Mouse (Mus musculus) ovary, postnatal 36 days (tissue): ENCODE measurements at regions not wholly inside any gene's neighbourhood (a gene's known extent, or its start where the extent isn't known, plus 50 kb on each side); places are given as distances from the start of the nearest gene placed in this dataset.

Source experiments
- DNase-seq: peaks from one replicate; pipeline ENCODE4 v3.0.0; 2022; ENCODE audit warnings: low spot score, mixed read lengths

DNA sequence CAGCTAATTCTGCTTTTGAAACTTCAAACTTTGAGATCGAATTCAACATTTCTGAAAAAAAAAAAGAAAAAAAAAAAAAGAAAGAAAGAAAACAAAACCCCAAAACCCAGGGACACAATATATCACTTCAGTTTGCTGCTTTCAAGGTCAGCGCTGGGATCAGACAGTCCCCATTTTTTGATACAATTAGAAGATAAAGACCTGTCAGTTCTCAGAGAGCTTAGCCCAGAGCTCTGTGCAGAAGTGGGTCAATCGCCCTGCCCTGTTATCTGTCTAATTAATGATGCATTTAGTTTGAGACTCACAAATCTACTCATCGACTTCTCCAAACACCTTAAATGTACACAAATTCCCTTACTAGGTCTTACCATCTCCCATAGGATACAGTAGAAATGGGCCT, 249.2 kb downstream of the Ptprc start:
- no peak for DNase-seq

DNA sequence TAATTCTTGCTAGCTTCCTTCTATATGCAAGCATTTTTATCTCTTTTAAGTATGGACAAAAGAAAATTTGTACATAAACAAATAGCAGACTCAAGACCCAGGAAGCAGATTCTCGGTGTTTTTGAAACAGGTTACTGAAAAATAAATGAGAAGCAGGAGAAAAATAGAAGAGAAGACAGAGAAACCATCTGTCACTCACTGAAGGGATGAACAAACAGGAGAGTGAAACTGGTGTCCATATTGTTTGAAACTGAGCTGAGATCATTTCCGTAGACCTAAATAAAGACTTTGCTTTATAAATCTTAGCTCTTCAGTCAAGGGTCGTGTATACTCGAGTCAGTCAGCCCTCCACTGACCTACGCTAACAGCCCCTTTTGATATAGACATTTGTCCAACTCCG, 251.4 kb downstream of the Ptprc start:
- DNase-seq = no peak

DNA sequence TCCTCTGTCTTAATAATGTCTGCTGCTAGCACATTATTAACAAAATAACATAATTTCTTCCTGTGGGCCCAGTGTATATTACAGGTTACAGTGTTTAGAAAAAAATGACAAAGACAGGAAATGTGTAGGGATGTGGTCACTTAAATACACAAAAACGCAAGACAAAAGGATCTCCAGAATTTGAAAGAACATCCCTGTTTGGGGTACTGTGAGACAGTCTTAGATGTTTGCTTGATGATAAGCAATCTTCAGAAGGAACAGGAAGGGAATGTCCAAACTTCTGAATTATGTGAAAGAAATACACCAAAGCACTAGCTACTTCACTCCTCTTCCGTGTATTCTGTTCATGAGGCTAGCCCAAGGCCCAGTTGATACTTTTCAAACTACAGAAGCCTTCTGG, 251.8 kb downstream of the Ptprc start:
- DNase-seq = no peak

DNA sequence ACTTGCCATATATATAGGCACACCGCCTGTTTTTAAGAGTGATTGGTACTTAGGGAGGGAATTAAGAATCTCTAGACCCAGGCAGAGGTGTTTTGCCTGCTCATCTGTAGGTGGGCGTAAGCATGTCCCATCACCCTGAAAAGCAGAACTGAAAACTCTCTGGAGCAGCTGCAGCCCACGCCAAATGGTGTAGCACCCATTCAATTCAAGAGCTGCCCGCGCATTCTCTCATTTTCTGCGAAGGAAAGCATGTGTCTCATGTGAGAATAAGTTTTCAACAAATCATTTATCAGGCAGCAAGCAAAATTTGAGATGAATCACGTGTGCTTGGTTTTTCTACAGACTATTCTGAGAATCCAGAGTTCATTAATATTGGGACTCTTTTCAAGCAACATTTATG, 252.7 kb downstream of the Ptprc start:
- no peak for DNase-seq

DNA sequence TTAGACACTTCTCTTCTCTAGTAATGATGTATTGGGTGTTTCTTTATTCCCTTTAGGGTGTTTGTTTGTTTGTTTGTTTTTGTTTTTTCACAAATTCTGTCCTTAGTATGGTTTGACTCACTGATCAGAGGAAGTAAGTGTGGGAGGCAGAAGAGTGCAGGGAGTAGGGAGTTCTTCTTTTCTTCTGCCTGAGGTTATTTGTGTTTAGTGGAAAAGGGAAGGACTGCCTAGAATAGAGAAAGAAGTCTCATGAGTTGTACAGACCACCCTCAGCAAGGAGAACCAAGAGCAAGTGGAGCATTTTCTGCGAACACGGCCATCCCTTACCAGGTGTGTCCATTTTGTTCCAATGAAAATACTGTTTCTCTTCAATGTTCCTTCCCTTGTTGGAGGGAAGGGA, 253.9 kb downstream of the Ptprc start:
- DNase-seq = no peak

DNA sequence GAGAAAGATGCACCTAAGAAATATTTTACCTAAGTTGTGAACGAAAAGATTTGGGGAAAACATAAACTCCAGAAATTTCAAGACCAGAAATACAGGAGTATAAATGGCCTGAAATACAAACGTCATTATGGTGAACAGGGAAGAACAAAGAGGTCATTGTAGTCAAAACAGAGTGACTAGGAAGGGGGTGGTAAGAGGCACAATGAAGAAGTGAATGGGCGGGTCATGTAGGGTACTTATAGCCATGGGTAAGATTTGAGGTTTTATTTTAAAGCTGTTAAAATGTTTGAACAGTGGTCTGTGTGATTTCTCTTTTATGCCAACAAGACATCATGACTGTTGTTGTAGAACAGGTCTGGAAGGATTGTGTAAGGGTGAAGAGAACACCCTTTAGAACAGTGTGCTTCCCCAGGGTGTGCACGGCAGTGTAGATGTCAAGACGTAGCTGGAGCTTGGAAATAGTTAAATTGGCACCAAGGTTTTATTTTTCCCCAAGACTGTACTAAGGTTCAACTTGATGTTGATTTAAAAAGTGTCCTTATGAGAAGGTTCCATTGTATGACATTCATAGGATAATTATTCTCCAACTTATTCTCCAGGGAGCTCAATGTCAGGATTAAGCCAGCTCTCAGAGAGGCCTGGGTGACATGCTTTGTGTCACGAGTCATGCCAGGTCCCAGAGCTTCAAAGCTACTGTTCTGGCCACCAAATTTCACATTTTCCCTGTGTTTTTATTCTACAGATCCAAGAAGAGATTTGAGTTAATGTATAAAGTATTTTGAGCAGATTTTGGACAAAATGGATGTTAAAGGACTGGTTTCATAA, 255.6 kb downstream of the Ptprc start:
- no peak for DNase-seq

DNA sequence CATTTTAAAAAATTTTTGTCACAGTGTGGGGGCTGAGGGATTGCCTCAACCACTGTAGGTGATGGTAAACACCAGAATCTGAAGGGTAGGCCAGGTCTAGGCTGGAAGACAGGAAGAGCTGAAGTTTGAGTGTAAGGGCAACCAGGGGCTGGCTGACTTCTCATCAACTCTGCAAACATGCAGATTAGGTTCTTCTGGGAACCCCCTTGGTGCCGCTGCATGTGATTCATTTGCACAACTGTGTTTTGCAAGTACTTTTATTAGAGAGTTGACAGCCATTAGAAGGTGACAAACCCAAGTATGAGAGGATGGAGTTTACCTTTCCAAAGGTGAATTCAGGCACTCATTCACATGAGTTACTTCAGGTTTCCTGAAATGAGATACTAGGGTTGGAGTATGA, 258.1 kb downstream of the Ptprc start:
- DNase-seq = no peak

DNA sequence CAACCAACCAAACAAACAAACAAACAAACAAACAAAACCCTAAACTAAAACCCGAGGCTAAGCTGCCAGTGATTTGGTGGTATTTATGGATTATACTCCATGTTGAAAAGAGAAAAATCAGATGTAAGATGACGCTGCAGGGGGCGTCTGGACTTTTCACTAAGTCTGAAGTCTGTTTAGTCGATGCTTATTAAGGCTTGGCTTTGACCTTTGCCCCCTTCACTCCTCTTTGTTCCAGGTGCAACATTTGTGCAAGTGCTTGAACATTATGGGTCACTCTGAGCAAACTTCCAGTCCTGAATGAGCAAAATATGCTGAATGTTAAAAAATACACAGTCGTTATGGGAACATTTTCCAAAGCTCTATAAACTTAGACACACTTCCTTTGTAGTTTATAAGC, 268.6 kb downstream of the Ptprc start:
- DNase-seq = no peak

DNA sequence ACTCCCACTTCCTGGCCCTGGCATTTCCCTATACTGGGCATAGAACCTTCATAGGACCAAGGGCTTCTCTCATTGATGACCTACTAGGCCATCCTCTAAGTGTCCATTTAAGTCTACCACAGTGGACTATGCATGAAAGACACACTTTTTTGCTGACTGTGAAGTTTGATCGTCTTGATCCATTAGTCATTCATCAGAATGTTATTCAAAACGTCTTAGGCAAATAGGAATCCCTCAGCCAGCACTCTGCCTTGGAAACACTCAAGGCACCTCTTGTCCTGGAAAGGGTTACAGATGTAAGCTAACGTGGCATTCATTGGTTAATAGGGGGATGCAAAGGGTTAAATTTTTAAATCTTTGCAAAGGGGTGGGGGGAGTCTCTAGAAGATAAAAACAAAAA, 269.0 kb downstream of the Ptprc start:
- no peak for DNase-seq

DNA sequence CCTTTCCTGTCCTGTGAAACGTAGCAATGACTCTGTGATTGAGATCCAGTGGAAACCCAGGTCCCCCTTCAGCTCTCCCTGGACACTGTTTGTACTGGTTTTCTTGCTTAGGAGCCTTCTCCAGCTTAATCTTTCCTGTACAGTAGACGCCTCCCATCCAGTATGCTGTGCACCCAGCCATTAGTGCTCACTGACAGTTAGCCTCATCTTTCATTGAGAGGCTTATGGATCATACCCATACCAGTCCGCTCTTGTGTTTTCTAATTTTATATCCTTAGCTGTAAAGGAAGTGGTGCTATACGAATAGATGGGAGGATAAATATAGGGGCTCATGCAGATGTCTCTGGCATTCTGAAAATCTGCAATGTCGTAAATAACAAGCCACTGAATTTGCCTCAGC, 269.9 kb downstream of the Ptprc start:
- DNase-seq = no peak

DNA sequence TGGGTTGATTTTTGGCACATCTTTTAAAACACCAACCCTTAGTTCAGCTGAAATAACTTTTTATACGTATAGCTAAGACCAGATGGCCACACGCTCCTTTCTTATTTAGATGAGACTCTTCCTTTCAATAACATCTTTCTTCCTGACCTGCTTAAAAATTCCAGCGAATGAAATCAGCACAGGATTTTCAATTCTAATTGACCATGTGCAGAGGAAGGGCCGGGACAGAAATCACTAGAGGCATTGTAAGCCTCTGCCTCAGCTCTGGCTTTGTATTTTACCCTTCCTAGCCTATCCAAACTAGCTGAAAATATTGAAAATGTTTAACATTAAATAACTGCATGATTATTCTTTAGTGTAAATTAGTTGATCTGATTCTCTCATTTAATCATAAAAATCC, 272.2 kb downstream of the Ptprc start:
- DNase-seq = no peak

DNA sequence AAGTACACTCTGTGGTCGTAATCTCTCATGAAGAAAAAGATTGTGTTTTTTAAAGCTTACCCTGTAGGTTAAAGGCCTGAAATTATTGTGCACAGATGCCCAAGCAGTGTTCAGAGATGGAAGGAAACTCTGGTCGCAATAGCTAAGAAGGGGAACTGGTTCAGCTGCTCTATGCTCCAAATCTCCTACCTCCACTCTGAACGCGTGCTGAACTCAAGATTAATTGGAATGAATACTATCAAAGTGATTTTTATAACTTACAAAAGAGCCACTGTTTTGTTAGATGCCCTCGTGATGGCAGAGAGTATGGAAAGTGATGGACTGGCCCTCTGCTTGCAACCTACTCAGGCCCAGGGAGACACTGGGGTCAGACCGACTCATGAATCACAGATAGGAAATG, 272.6 kb downstream of the Ptprc start:
- DNase-seq = no peak

DNA sequence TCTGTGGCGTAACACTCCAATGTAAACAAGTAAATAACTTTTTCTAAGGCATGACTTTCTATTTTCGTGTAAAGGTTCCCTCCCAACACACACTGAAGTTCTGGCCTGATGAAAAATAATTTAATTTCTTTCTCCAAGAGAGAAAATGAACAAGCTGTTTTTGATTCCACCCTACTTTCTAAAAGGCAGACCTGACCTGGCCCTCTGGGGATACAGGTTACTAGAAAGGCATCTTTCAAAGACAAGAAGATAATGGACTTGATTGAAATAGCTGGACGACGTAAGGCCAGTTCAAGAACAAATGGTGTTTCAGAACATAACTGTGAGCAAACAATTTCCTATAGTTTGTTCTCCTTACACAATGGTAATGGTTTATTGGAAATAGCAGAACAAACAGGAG, 273.5 kb downstream of the Ptprc start:
- DNase-seq = no peak

DNA sequence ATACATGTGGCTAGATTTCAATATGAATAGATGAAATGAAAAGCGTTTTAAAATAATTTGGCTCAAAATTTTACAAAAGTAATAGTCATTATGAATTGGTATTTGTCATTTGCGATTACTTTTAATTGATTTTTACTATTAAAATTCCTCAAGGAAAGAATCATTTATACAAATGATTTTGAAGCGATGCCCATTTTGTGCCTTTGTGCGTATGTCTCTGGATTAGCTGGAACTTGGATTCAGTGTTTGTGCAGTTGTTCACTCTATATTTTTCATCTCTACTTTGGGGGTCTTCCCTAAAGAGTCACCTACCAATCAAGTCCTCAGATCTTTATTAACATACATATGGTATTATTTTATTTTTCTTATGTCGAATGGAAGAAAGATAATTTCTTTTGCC, 274.3 kb downstream of the Ptprc start:
- DNase-seq = no peak

DNA sequence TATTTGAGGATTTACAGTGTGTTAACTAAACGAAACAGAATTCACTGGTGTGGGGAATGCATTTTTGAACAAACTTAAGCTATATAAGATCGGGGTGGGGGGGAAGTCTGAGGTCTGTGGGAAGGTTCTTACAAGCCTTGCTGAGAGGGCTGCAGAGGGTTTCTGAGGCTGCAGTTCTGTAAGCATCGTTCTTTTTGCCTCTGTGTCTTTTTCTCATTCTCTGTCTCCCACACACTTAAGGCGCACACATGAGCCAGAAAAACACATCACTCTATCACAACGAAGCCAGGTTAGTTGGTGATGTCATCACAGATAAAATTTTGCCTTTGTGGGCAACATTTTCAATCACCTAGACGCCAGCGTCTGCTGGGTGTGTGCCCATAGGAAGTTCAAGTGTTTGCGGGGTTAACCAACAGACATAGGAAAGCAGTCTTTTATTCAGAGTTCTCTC, 274.9 kb downstream of the Ptprc start:
- DNase-seq = no peak

DNA sequence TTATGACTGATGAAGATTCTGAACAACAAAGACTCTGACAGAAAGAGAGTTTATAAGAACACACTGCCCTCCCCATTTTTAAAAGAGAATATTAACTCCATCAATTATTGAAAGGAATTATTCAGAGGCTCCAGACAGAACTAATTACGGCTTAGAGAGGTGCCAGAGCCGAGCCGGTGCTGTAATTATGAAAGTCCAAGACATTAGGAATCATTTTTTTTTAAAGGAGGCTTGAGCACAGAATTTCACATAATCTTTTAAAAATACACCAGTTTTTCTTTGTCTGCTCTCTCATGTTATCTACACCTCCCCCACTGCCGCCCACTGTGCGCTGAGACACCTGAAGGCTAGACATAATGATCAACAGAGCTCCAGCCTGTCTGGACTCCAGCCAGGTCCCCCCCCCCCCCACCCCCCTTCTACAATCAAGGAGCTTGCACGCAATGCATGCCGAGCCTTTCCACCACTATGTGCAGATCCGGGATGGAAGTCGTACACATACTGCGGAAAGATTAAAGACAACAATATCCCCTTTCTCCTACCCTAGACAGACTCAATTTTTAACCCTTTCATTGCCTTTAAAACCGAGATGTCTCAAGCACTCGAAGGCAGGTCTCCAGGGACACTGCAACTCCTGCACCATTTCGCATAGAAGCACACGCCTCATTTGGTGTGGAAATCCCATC, 275.4 kb downstream of the Ptprc start:
- DNase-seq = peak; percentile 18

DNA sequence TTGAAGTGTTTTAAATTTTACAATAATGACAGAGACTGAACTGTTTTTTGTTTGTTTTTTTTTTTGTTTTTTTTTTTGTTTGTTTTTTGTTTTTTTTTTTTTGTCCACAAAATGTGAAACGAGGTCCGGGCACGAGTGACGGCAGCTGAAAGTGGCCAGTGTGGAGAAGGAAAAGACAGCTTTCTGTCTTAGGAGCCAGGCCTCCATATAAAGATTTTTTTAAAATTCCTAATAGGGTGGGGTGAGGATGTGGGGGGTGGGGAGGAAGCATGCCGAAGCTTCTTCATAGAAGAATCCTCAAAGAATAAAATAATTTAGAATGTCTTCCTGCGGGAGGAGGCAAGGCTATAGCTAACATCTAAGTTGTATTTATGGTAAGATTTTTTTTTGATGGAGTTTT, 276.2 kb downstream of the Ptprc start:
- no peak for DNase-seq

DNA sequence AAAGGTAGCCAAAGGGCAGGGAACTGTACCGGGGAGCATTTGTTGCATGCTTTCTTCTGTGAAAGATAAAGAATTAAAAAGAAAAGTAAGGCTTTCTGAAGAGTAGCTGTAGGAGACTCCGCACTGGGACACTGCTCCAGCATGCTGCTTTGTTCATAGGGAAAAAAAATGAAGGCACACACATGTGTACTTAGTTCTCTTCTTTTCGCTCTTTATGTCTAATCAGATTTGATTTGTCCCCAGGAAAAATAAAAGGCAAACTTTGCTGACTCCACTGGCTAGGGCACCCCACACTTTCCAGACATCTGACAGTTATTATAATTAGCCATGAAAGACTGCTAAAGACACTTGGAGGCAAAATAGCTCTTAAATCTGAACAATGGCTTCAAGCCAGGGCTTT, 276.6 kb downstream of the Ptprc start:
- DNase-seq = no peak

DNA sequence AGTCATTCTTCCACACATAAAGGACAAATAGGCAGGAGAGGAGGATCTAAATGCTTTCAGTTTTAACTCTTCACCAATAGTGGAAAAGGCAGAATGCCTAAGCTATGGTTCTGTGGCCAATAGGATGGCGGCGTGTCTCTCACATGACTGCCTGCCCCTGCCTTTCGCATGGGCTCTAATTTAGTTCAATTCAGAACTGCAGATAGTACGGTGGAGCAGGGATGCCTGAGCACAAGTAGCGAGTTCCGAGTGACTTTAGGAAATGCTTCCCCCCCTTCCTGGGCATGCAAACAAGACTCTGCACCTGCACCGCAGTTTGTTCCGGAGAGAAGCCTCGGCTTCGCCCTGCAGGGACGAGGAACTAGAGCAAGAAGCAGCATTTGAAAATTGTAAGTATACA, 277.1 kb downstream of the Ptprc start:
- DNase-seq = peak; percentile 76

DNA sequence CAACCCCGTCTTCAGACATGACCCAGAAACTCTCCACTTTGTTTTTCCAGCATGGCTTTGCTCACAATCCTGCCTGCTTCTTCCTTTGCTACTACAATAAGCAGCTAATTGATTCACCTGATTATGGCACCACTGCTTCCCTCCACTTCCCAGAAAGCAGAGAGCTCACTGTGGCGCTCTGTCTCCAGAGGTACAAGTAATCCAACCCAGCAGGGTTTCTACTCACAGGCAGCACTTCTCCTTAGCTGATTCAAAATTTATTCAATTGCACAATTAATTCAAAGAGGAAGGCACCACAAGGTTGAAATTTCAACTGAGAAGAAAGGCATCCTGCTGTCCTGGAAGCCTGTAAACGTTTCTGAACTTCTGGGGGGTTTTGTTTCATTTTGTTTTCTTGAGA, 293.9 kb downstream of the Ptprc start:
- DNase-seq = no peak

DNA sequence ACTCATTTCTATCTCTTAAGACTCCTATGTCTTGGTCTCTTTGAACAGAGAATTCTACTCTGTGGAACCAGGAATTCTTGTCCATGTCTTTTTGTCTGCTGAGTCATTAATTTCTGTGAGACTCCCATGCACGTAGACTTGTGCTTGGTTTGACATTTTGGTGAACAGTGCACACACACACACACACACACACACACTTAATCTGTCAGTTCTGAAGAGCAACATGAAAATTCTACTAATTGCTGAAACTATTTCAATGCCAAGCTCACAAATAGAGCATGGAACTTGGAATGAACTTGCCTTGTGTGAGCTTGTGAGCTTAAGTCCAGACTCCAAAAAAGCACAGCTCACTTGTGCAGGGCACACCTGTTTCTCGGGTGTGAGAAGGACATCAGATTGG, 301.1 kb downstream of the Ptprc start:
- no peak for DNase-seq

DNA sequence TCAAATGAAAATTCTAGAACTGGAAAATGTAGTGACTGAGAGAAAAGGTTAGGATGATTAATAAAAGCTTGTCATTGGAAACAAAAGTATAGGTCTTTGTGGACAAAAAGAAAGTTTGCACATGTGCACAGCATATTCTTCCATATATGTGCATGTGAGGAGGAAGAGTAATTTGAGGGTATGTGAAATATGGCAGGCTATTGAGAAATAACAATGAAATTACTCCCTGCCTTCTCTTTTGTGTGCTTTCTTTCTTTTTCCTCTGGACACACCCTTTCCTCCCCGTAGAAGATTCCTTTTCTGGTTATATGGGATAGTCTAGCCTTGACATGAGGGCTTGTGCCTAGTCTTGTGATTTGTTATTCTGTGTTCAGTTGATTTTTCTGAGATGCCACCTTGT, 301.9 kb downstream of the Ptprc start:
- no peak for DNase-seq

DNA sequence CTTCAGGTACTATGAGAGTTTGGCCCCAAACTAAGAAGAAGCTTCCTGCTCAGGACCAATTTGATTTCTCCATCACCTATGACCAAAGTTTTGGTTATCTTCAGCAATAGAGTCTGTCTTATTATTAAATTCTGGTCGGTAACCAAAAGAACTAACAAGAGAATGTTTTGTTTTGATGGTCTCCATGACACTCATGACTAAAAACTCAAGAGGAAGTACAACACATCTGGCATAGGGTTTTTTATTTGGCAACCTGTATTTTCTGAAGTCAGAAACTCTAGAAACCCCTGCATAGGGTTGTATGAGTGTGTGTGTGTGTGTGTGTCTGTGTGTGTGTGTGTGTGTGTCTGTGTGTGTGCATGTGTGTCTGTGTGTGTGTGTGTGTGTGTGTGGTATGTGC, 310.5 kb downstream of the Ptprc start:
- DNase-seq = no peak

DNA sequence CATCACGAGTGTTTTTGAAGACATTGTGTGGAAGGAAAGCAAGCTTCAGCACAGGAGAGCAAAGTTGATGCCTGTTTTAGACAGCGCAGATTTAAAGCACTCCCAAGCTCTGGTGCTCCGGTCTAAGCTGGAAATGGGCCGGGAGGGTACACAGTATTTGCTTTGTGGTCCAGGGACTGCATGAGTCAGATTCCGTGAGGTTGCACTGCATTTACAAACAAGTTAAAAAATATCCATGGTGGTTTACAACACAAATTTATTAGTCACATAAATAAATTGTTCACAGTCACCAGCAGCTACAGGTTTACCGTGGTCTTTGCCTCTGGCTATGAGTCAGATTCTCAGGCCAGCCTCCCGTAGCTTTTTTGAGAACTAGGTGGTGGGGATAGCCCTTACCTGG, 312.0 kb downstream of the Ptprc start:
- no peak for DNase-seq
